ENCODE assay signal across 18 mouse cellular contexts in genomic region chr14:19711771-19712170, GRCm38 (mm10). TPM values are rescaled to one million over a fixed set of nuclear protein-coding genes. Genes with fewer than 3 reads are reported as not detected.
A peak's percentile ranks its signal among the peaks of the same experiment; 100 is the strongest.
DNase-seq lines count a peak whose midpoint lies in the region; ATAC-seq lines count a peak whose summit lies in the region.
"Had no signal": no experiment of that assay in that cellular context is flagged by ENCODE, and none has a peak within 500 bp of the region (broad histone marks: within the 10 kb centered on the region; RNA-seq: fewer than 3 reads in every experiment).

No protein-coding gene starts in this region.

- WGBS in kidney, embryonic 15.5 days: 32% methylated on average over 1 of the region's 1 CpGs

- no peaks in the 10 kb centered on the region for H3K36me3 ChIP-seq in kidney, embryonic 15.5 days
- H3K36me3 ChIP-seq: heart, embryonic 15.5 days; hindbrain, embryonic 13.5 days; limb, embryonic 10.5 days; liver, embryonic 12.5 days; midbrain, embryonic 12.5 days had no signal

- H3K4me3 ChIP-seq in kidney, embryonic 15.5 days (replicated peaks): no peak overlapping the region
- H3K4me3 ChIP-seq: heart, embryonic 15.5 days; hindbrain, embryonic 13.5 days; left cerebral cortex, adult 2 months; limb, embryonic 10.5 days; liver, embryonic 12.5 days; midbrain, embryonic 12.5 days had no signal

- peaks cover 41% of the 10 kb centered on the region for H3K4me1 ChIP-seq in kidney, embryonic 15.5 days

- intact Hi-C loops in gastrocnemius, postnatal 14 days (cut with DNase I; ENCODE audit: low total_unique reads): no loop called here

- DNase-seq in gastrocnemius, postnatal 14 days: peak; percentile 39
- DNase-seq in gastrocnemius, postnatal 10 days: no peak
- DNase-seq in kidney, adult 8-10 months: peak; percentile 22 to 60
- peak; percentile 14 for DNase-seq in adipocyte (ENCODE audit: low spot score)
- peak; percentile 56 for DNase-seq in kidney, postnatal 14 days
- no peak for DNase-seq in cerebellum, adult 18-20 months
- DNase-seq: adrenal gland, postnatal 10 days; cerebellum, adult 11-12 months; cerebellum, postnatal 36 days; lung, postnatal 14 days; thymus, postnatal 25 days had no signal

- H3K9ac ChIP-seq in kidney, embryonic 15.5 days: no peak overlapping the region
- H3K9ac ChIP-seq: heart, embryonic 15.5 days; hindbrain, embryonic 13.5 days; liver, embryonic 12.5 days; midbrain, embryonic 12.5 days had no signal

- H3K27me3 ChIP-seq in kidney, embryonic 15.5 days: no peaks in the 10 kb centered on the region
- H3K27me3 ChIP-seq: heart, embryonic 15.5 days; liver, embryonic 12.5 days had no signal

- ATAC-seq in kidney, embryonic 15.5 days (replicated peaks; ENCODE audit: low FRiP score): no peak
- ATAC-seq: liver, embryonic 12.5 days had no signal

- H3K27ac ChIP-seq in kidney, embryonic 15.5 days: no peak overlapping the region
- H3K27ac ChIP-seq: hindbrain, embryonic 13.5 days; left cerebral cortex, adult 2 months; limb, embryonic 10.5 days; liver, embryonic 12.5 days; midbrain, embryonic 12.5 days had no signal

- H3K4me2 ChIP-seq in kidney, embryonic 15.5 days: no peak overlapping the region
- H3K4me2 ChIP-seq: heart, embryonic 15.5 days; hindbrain, embryonic 13.5 days; liver, embryonic 12.5 days; midbrain, embryonic 12.5 days had no signal

- H3K9me3 ChIP-seq in kidney, embryonic 15.5 days (replicated peaks): no peaks in the 10 kb centered on the region
- H3K9me3 ChIP-seq: heart, embryonic 15.5 days; hindbrain, embryonic 13.5 days; limb, embryonic 10.5 days; liver, embryonic 12.5 days; midbrain, embryonic 12.5 days had no signal

RNA-seq across cellular contexts. Expression of gene Nid2, which starts 39.3 kb away (rescaled TPM):
- total RNA-seq in gastrocnemius, postnatal 14 days (2021): 10 to 100 TPM; 46.5 to 62.5 TPM
- total RNA-seq in gastrocnemius, postnatal 10 days (2021): 10 to 100 TPM; 90.7 to 94.0 TPM
- 104 and 128 TPM in 2 replicates for polyA plus RNA-seq in kidney, embryonic 15.5 days (2015; fragmentation: Nextera tagmentation; extraction: Ambion mirVana)

Comparison
In these comparisons a context has a peak if more than half of its experiments do, and no peak if none do; other contexts are left out.
1. DNase-seq: peak in gastrocnemius, postnatal 14 days (single experiment), kidney, adult 8-10 months (2 of 2), adipocyte (single experiment) and kidney, postnatal 14 days (single experiment); none in gastrocnemius, postnatal 10 days (single experiment) and cerebellum, adult 18-20 months (0 of 2).